30 mouse cellular contexts compared by ENCODE assay signal in the genomic region with DNA sequence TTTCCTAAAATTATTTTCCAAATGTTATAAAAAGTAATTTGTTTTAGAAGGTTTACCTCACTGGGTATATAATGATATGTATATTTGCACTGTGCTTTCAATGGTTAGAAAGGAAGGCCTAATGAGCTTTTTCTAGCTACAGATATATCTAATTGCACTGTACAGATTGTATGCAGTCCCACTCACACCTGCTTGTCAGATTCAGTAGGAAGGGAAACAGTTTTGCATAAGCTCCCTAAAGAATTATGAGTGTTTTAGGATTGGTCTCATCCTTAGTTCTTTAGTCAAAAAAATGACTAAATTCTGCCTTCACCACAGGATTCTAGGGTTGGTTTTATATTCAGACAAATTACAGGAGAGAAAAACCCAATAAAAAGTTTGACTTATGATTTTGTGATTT.
DNase-seq lines count a peak whose midpoint lies in the region; ATAC-seq lines count a peak whose summit lies in the region.
"Had no signal": no experiment of that assay in that cellular context is flagged by ENCODE, and none has a peak within 500 bp of the region (broad histone marks: within the 10 kb centered on the region; RNA-seq: fewer than 3 reads in every experiment).

No protein-coding gene starts in this region.

- H3K36me3 ChIP-seq in forebrain, embryonic 14.5 days (ENCODE audit: control insufficient read depth, insufficient read depth, low read length) = no peaks in the 10 kb centered on the region
- no peaks in the 10 kb centered on the region for H3K36me3 ChIP-seq in forebrain, embryonic 12.5 days (replicated peaks)
- H3K36me3 ChIP-seq in midbrain, embryonic 15.5 days (replicated peaks) = no peaks in the 10 kb centered on the region
- H3K36me3 ChIP-seq: embryonic facial prominence, embryonic 10.5 days; embryonic facial prominence, embryonic 13.5 days; heart, embryonic 10.5 days; heart, embryonic 13.5 days had no signal

- no peak overlapping the region for H3K4me2 ChIP-seq in forebrain, embryonic 14.5 days (ENCODE audit: low read length)
- H3K4me2 ChIP-seq in forebrain, embryonic 12.5 days = no peak overlapping the region
- H3K4me2 ChIP-seq in midbrain, embryonic 15.5 days = no peak overlapping the region
- H3K4me2 ChIP-seq: embryonic facial prominence, embryonic 13.5 days; forebrain, embryonic 13.5 days; heart, embryonic 13.5 days; hindbrain, embryonic 14.5 days had no signal

- intact Hi-C loops in left cerebral cortex, postnatal 36 days (cut with DNase I) = no loop called here

- H3K9ac ChIP-seq in forebrain, embryonic 14.5 days (ENCODE audit: low read length) = no peak overlapping the region
- H3K9ac ChIP-seq in forebrain, embryonic 12.5 days = no peak overlapping the region
- H3K9ac ChIP-seq in midbrain, embryonic 15.5 days = no peak overlapping the region
- H3K9ac ChIP-seq: embryonic facial prominence, embryonic 13.5 days; forebrain, embryonic 13.5 days; forebrain, postnatal 0 days; heart, embryonic 13.5 days; hindbrain, embryonic 14.5 days had no signal

- DNase-seq in forebrain, embryonic 14.5 days (ENCODE audit: low spot score) = peak; percentile 15
- DNase-seq in left cerebral cortex, adult 11 months (ENCODE audit: low spot score) = peak; percentile 2
- DNase-seq in left cerebral cortex, postnatal 36 days (ENCODE audit: low spot score in 2 of 2) = no peak
- DNase-seq in right cerebral cortex, adult 18-20 months = peak; percentile 2
- DNase-seq in right cerebral cortex, postnatal 4 days = no peak
- DNase-seq in telencephalon, adult 2 months (ENCODE audit: low read depth, low spot score) = peak; percentile 44
- DNase-seq: adrenal gland, adult 8-10 months; adrenal gland, postnatal 25 days; cerebellum, adult 11 months; cerebellum, adult 2 months; cerebellum, adult 9-11 months; cerebellum, postnatal 36 days; embryo, embryonic 11 days; forebrain, postnatal 0 days; gastrocnemius, postnatal 10 days; gastrocnemius, postnatal 36 days; heart, adult 2 months; heart, postnatal 14 days; heart, postnatal 4 days had no signal

- ATAC-seq in forebrain, embryonic 14.5 days = no peak
- no peak for ATAC-seq in forebrain, embryonic 12.5 days (ENCODE audit: low FRiP score)
- no peak for ATAC-seq in midbrain, embryonic 15.5 days (replicated peaks)
- ATAC-seq: activated CD4-positive, CD25-positive, alpha-beta regulatory T cell, adult 4 months; forebrain, embryonic 13.5 days; forebrain, postnatal 0 days; hindbrain, postnatal 0 days had no signal

- no peaks in the 10 kb centered on the region for H3K27me3 ChIP-seq in forebrain, embryonic 14.5 days (replicated peaks; ENCODE audit: control insufficient read depth, insufficient read depth, low read length)
- no peaks in the 10 kb centered on the region for H3K27me3 ChIP-seq in forebrain, embryonic 12.5 days
- no peaks in the 10 kb centered on the region for H3K27me3 ChIP-seq in midbrain, embryonic 15.5 days (replicated peaks)
- H3K27me3 ChIP-seq: embryonic facial prominence, embryonic 13.5 days; forebrain, embryonic 13.5 days; heart, embryonic 13.5 days had no signal

- H3K4me1 ChIP-seq in forebrain, embryonic 14.5 days (ENCODE audit: control insufficient read depth, insufficient read depth, low read length) = no peaks in the 10 kb centered on the region
- no peaks in the 10 kb centered on the region for H3K4me1 ChIP-seq in forebrain, embryonic 12.5 days
- no peaks in the 10 kb centered on the region for H3K4me1 ChIP-seq in midbrain, embryonic 15.5 days
- H3K4me1 ChIP-seq: embryonic facial prominence, embryonic 10.5 days; embryonic facial prominence, embryonic 13.5 days; forebrain, embryonic 13.5 days; heart, embryonic 10.5 days; heart, embryonic 13.5 days had no signal

- no peak overlapping the region for H3K27ac ChIP-seq in forebrain, embryonic 14.5 days (ENCODE audit: low read depth, low read length)
- no peak overlapping the region for H3K27ac ChIP-seq in forebrain, embryonic 12.5 days
- H3K27ac ChIP-seq in midbrain, embryonic 15.5 days = no peak overlapping the region
- H3K27ac ChIP-seq: embryonic facial prominence, embryonic 10.5 days; embryonic facial prominence, embryonic 13.5 days; forebrain, embryonic 13.5 days; heart, adult 2 months; heart, embryonic 10.5 days; heart, embryonic 13.5 days; hindbrain, embryonic 14.5 days; hindbrain, postnatal 0 days had no signal

- no peak overlapping the region for H3K4me3 ChIP-seq in forebrain, embryonic 14.5 days (ENCODE audit: low read depth, low read length)
- H3K4me3 ChIP-seq in forebrain, embryonic 12.5 days (replicated peaks) = no peak overlapping the region
- no peak overlapping the region for H3K4me3 ChIP-seq in midbrain, embryonic 15.5 days
- H3K4me3 ChIP-seq: embryonic facial prominence, embryonic 10.5 days; embryonic facial prominence, embryonic 13.5 days; erythroblast, embryonic 14.5 days; forebrain, embryonic 13.5 days; heart, adult 2 months; heart, embryonic 10.5 days; heart, embryonic 13.5 days had no signal

- H3K9me3 ChIP-seq in forebrain, embryonic 14.5 days (replicated peaks; ENCODE audit: control insufficient read depth, low read length) = no peaks in the 10 kb centered on the region
- H3K9me3 ChIP-seq in forebrain, embryonic 12.5 days = no peaks in the 10 kb centered on the region
- no peaks in the 10 kb centered on the region for H3K9me3 ChIP-seq in midbrain, embryonic 15.5 days
- H3K9me3 ChIP-seq: embryonic facial prominence, embryonic 10.5 days; embryonic facial prominence, embryonic 13.5 days; forebrain, embryonic 13.5 days; heart, embryonic 10.5 days; heart, embryonic 13.5 days had no signal

Comparison
In these comparisons a context has a peak if more than half of its experiments do, and no peak if none do; other contexts are left out.
1. DNase-seq: peak in forebrain, embryonic 14.5 days (single experiment), left cerebral cortex, adult 11 months (single experiment), right cerebral cortex, adult 18-20 months (single experiment) and telencephalon, adult 2 months (single experiment); none in left cerebral cortex, postnatal 36 days (0 of 2) and right cerebral cortex, postnatal 4 days (single experiment).